Mouse (Mus musculus) liver, postnatal 0 days (tissue): ENCODE measurements around the gene Mthfd1l. TPM values are rescaled to one million over a fixed set of nuclear protein-coding genes. Genes with fewer than 3 reads are reported as not detected.

Source experiments
- ATAC-seq: fragments of 200-750 bp; cut with Nextera tagmentation; 2 replicates; pipeline ENCODE4 v1.8.0; 2017; ENCODE audit warnings: mild to moderate bottlenecking, moderate library complexity
- DNase-seq: peaks from one replicate; pipeline ENCODE4 v3.0.0-alpha.2; 2016
- H3K27ac ChIP-seq: fragments of 300-500 bp; sonication (generic); 2 replicates; pipeline ENCODE4 v1.5.1; 2014; ENCODE audit warnings: antibody characterized with exemption, moderate library complexity, mild to moderate bottlenecking, low read depth
- H3K27me3 ChIP-seq: fragments of 300-500 bp; sonication (generic); 2 replicates; pipeline ENCODE4 v1.6.1; 2014; ENCODE audit warnings: low read length, control low read depth, mixed read lengths; ENCODE audit not compliant: insufficient read depth
- H3K36me3 ChIP-seq: fragments of 300-500 bp; sonication (generic); replicated peaks from 2 replicates; pipeline ENCODE4 v1.6.1; 2014; ENCODE audit warnings: mild to moderate bottlenecking, control low read depth, low read length, moderate library complexity, mixed read lengths; ENCODE audit not compliant: insufficient read depth
- H3K4me1 ChIP-seq: fragments of 300-500 bp; sonication (generic); 2 replicates; pipeline ENCODE4 v1.6.1; 2014; ENCODE audit warnings: antibody characterized with exemption, mild to moderate bottlenecking, control low read depth; ENCODE audit not compliant: insufficient read depth
- H3K4me2 ChIP-seq: fragments of 300-500 bp; sonication (generic); 2 replicates; pipeline ENCODE4 v1.6.1; 2014; ENCODE audit warnings: low read depth, mild to moderate bottlenecking, low read length, moderate library complexity, mixed read lengths
- H3K4me3 ChIP-seq: fragments of 300-500 bp; sonication (generic); 2 replicates; pipeline ENCODE4 v1.5.1; 2014; ENCODE audit warnings: low read depth, low read length
- H3K9ac ChIP-seq: fragments of 300-500 bp; sonication (generic); replicated peaks from 2 replicates; pipeline ENCODE4 v1.6.1; 2014; ENCODE audit warnings: mild to moderate bottlenecking, moderate library complexity
- H3K9me3 ChIP-seq: fragments of 300-500 bp; sonication (generic); 2 replicates; pipeline ENCODE4 v1.6.1; 2016; ENCODE audit warnings: mild to moderate bottlenecking, control low read depth, low read length, mixed read lengths
- CTCF ChIP-seq: sonication (generic); IDR thresholded peaks from 2 replicates; pipeline ENCODE4 v1.5.1; 2016; ENCODE audit warnings: antibody characterized with exemption, low read depth
- EP300 ChIP-seq: IDR thresholded peaks from 2 replicates; pipeline ENCODE4 v1.6.1; 2016; ENCODE audit warnings: antibody characterized with exemption, low read depth, mild to moderate bottlenecking
- WGBS: fragments of 180-500 bp; shearing (Covaris S2); extraction: QIAGEN DNeasy Blood & Tissue Kit; methylation state at CpG from one replicate; pipeline ENCODE4 v1.1.7; 2014; ENCODE audit not compliant: insufficient replicate concordance; 5-methylcytosine and 5-hydroxymethylcytosine counted together
- polyA plus RNA-seq: library from polyadenylated mRNA; unstranded; fragments of >200 nt; fragmentation: Nextera tagmentation; extraction: Ambion mirVana; gene quantifications from 2 replicates; pipeline ENCODE4 v1.2.1, GENCODE M21; 2015

The Mthfd1l gene
- polyA plus RNA-seq, 1 experiment from 2014 or later = 8.4 TPM

- 43% methylated on average over 7 of the region's 7 CpGs for WGBS
- ATAC-seq = peak; percentile 71
- peak overlapping the region; percentile 45; the same call in 1 of the 2 replicates for H3K27ac ChIP-seq
These were observed 134.9 kb downstream of the Mthfd1l start for GRCm38 (mm10) chr10:4107661-4108338.

DNA sequence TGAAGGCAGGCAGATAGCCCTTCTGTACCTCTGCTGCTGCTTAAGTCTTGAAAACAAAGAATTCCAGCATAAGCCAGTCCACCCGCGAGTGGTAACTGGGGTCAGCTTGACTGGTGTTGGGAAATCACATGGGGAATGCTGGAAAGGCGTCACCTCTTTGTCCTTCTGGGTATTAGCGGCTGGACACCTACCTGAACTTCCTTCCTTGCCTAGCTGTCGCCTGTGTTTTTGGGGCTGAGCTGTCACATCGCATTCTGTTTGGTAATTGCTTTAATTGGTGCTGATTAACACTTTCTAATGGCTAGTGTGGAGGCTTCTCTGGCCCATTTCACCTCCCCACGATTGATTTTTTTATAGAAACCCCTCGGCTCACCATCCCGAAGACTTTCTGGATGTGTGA lies 135.5 kb downstream of the Mthfd1l start:
- WGBS = 78% methylated on average over 9 of the region's 9 CpGs
- peaks cover 3% of the 10 kb centered on the region for H3K36me3 ChIP-seq
- ATAC-seq (no peak), DNase-seq (no peak)
- H3K4me3 ChIP-seq = no peak overlapping the region
- H3K4me2 ChIP-seq = no peak overlapping the region
- no peak overlapping the region for H3K9ac ChIP-seq
- H3K27me3 ChIP-seq = no peaks in the 10 kb centered on the region
- no peak for TF ChIP-seq EP300
- TF ChIP-seq CTCF = no peak
- no peaks in the 10 kb centered on the region for H3K9me3 ChIP-seq
- peaks cover 16% of the 10 kb centered on the region; the same call in 1 of the 2 replicates for H3K4me1 ChIP-seq
- no peak overlapping the region for H3K27ac ChIP-seq

More at GRCm38 (mm10) chr10:4107661-4108338, 134.9 kb downstream of the Mthfd1l start:
- H3K4me2 ChIP-seq = no peak overlapping the region
- no peak overlapping the region for H3K4me3 ChIP-seq
- peaks cover 5% of the 10 kb centered on the region for H3K36me3 ChIP-seq
- H3K4me1 ChIP-seq = peaks cover 16% of the 10 kb centered on the region; the same call in 1 of the 2 replicates
- DNase-seq = peak; percentile 43
- H3K9ac ChIP-seq = no peak overlapping the region
- no peaks in the 10 kb centered on the region for H3K27me3 ChIP-seq
- TF ChIP-seq CTCF = peak; percentile 37
- peak; percentile 72 for TF ChIP-seq EP300
- no peaks in the 10 kb centered on the region for H3K9me3 ChIP-seq

DNA sequence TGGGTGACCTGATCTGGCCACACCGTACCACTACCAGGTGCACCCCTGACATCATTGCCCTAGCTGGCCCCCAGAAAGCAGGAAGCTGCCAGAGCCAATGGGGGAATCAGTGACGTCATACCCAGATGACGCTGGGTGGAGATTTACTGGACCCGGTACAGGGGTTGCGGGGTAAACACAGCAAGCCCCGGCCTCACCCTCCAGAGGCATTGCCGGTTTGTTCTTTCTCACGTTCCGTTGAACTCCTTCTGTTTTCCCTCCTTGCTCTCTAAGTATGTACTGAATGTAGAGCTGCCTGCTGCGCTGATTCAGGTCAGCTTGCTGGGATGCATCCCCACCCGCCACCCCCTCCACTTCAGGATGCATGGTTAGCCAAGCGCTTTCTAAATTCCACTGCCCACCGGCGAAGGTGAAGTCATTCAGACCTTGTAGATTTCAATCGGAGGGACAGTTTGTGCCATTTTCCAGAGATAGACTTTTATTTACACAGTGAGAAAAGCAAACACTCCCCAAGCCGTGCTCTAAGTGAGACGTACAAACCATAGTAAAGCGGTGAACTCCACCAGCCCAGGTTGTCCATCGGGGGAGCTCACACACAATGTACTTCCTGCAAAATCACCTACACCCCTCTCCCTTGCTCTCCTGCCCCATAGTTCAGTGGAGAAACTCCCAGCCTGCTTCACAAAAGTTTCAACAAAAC lies 138.3 kb downstream of the Mthfd1l start:
- Histone ChIP-seq H3K9me3 (no peaks in the 10 kb centered on the region), H3K27me3 (no peaks in the 10 kb centered on the region), H3K9ac (no peak overlapping the region; the same call in 1 of the 2 replicates), H3K4me1 (0 out of 2 replicates have a peak, but pooled peaks cover 10% of the 10 kb centered on the region), H3K4me3 (no peak overlapping the region), H3K36me3 (peaks cover 2% of the 10 kb centered on the region; the same call in 1 of the 2 replicates), H3K4me2 (peak overlapping the region; percentile 60), H3K27ac (peak overlapping the region; percentile 17; the same call in 1 of the 2 replicates)
- TF ChIP-seq EP300 (0 out of 2 replicates have a peak, but pooled peaks have one; percentile 8), CTCF (no peak)
- 58% methylated on average over 19 of the region's 19 CpGs for WGBS
- DNase-seq (peak; percentile 31), ATAC-seq (peak; percentile 73)

- H3K27ac ChIP-seq = peak overlapping the region; percentile 17
- H3K9me3 ChIP-seq = no peaks in the 10 kb centered on the region
- 0 out of 2 replicates have a peak, but pooled peaks cover 10% of the 10 kb centered on the region for H3K4me1 ChIP-seq
- no peaks in the 10 kb centered on the region for H3K27me3 ChIP-seq
- no peak overlapping the region for H3K4me3 ChIP-seq
- no peak overlapping the region for H3K4me2 ChIP-seq
- DNase-seq (no peak), ATAC-seq (peak; percentile 5)
- no peaks in the 10 kb centered on the region; the same call in 1 of the 2 replicates for H3K36me3 ChIP-seq
- WGBS = 57% methylated on average over 8 of the region's 8 CpGs
- H3K9ac ChIP-seq = no peak overlapping the region
- TF ChIP-seq EP300 (no peak), CTCF (no peak)
These were observed 138.8 kb downstream of the Mthfd1l start for GRCm38 (mm10) chr10:4111795-4112139.

DNA sequence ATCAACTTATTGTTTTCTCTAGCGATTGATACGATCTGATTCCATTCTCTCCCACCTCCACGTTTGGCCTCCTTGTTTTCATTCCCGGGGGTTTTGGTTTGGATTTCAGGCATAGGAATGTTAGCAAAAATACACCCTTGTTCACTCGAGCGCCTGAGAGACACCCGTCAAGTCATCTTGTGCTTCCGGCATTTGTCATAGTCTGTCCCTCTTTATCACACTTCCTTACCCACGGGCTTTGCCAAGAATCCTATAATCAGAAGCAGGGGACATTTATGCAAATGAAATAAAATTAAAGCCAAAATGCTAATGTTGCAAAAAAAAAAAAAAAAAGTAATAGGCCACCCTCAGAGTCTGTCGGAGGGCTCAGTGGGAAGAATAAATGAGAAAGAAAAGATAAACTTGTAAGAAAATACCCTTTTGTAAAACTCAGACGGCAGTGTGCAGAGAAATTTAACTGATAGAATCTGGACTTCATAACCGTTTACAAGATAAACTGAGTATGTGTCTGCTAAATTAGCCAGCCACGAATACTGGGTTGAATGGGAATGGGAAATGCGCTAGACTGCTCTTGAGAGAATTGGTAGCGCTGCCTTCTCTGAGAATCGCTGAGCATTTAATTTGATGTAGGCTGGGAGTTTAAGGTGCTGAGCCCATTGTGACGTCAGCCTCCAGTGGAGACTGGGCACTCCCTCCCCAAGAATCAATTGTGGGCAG lies 139.9 kb downstream of the Mthfd1l start:
- H3K27me3 ChIP-seq = no peaks in the 10 kb centered on the region
- H3K27ac ChIP-seq = peak overlapping the region; percentile 17; the same call in 1 of the 2 replicates
- no peak overlapping the region for H3K4me3 ChIP-seq
- ATAC-seq (no peak), DNase-seq (no peak)
- H3K4me1 ChIP-seq = 0 out of 2 replicates have a peak, but pooled peaks cover 10% of the 10 kb centered on the region
- no peak overlapping the region for H3K9ac ChIP-seq
- H3K36me3 ChIP-seq = no peaks in the 10 kb centered on the region; the same call in 1 of the 2 replicates
- WGBS = 71% methylated on average over 17 of the region's 17 CpGs
- no peaks in the 10 kb centered on the region for H3K9me3 ChIP-seq
- TF ChIP-seq EP300 = no peak
- no peak for TF ChIP-seq CTCF
- no peak overlapping the region for H3K4me2 ChIP-seq

DNA sequence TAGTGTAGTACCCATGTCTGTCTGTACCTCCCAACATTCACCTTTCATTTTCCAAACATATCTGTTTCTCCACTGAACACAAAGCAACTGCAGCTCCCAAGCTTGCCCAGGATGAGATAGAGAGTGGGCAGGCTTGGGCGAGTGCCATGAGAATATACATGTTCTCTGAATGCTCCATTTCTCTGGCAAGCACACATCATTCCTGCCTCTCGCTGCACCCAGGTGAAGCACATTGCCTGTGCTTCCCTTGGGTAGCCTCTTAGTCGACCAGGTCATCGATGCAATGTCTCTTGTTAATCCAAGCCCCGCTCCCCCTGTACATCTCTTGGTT lies 140.4 kb downstream of the Mthfd1l start:
- Histone ChIP-seq H3K9ac (no peak overlapping the region), H3K4me3 (no peak overlapping the region), H3K4me2 (no peak overlapping the region), H3K27ac (0 out of 2 replicates have a peak overlapping the region, but pooled peaks have one; percentile 17), H3K4me1 (0 out of 2 replicates have a peak, but pooled peaks cover 10% of the 10 kb centered on the region), H3K9me3 (no peaks in the 10 kb centered on the region), H3K36me3 (no peaks in the 10 kb centered on the region; the same call in 1 of the 2 replicates), H3K27me3 (no peaks in the 10 kb centered on the region)
- 86% methylated on average over 5 of the region's 5 CpGs for WGBS
- ATAC-seq = no peak
- no peak for DNase-seq
- TF ChIP-seq CTCF (no peak), EP300 (no peak)
